Mouse (Mus musculus) bone marrow macrophage, adult 2 months (primary cell): ENCODE measurements around the gene Hectd3.

Experiments used
- CTCF ChIP-seq: IDR thresholded peaks from 2 replicates; pipeline ENCODE4 v1.5.1; 2012; ENCODE audit warnings: low read depth, mild to moderate bottlenecking, low read length, moderate library complexity
- POLR2A ChIP-seq: IDR thresholded peaks from 2 replicates; pipeline ENCODE4 v1.6.1; 2012; ENCODE audit warnings: mild to moderate bottlenecking, low read depth, low read length, borderline replicate concordance

DNA sequence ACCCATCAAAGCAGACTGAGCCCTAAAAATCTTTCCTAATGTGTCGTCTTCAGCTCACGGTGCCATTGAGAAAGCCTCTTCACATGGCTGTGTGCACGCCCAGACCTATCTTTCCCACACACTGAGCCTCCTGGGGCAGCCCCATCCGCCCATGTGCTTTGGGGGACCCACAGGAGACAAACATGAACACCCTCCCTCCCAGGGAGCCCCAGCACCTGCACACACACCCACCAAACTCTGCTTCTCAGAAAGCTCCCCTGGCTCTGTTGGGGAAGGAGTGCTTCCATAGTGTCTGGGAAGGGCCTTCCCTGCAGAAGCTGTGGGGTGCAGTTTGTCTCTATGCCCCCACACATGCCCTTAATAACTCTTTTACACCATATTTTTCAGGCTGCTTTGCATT is 9.5 kb downstream of the Hectd3 start:
- TF ChIP-seq CTCF, result no peak
- TF ChIP-seq POLR2A, result no peak
